Mouse (Mus musculus) yolk sac, embryonic 10.5 days (tissue): ENCODE measurements around the gene Btbd35f21.
"Not testable (repeated sequence)": the region's sequence is repeated elsewhere in the genome, so short reads cannot be mapped to it uniquely, and the experiment has no call there.

ENCODE experiments used
- DNase-seq: peaks from one replicate; pipeline ENCODE4 v3.0.0-alpha.2; 2017; ENCODE audit warnings: low spot score

The Btbd35f21 gene

GRCm38 (mm10) chrX:32725809-32726208, at the start of gene Btbd35f21:
Gene Btbd35f21, plus strand, starts transcription at chrX:32726109.
- not testable (repeated sequence) for DNase-seq
